Mouse (Mus musculus): ENCODE measurements at regions not wholly inside any gene's neighbourhood (a gene's known extent, or its start where the extent isn't known, plus 50 kb on each side); places are given as distances from the start of the nearest gene placed in this dataset.
A peak's percentile ranks its signal among the peaks of the same experiment; 100 is the strongest.

DNA sequence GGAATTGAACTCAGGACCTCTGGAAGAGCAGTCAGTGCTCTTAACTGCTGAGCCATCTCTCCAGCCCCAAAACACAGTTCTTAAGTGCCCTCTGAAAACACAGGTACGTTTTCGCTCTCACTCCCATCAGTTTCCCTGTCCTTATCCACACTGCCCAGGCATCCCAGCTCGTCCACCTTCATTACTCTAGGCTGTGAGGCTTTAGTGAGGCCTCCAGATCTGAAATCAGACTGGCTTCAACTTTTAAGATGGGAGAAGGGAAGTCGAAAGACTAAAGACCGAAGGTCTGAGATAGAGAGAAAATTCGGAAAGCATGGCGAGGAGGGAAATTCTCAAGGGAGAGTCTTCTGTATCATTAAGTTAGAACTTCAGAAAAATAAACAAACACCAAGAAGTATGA lies 54.8 kb upstream of the Tet2 start:
- H3K4me3 ChIP-seq: no peak overlapping the region
- no peak for DNase-seq (ENCODE audit: low spot score)
- H3K27ac ChIP-seq (replicated peaks): 0 out of 2 replicates have a peak overlapping the region, but pooled peaks have one; percentile 79
- no peaks in the 10 kb centered on the region for H3K27me3 ChIP-seq (replicated peaks; ENCODE audit: low read depth, poor library complexity, severe bottlenecking)
- peaks cover 16% of the 10 kb centered on the region for H3K4me1 ChIP-seq
- H3K9me3 ChIP-seq: no peaks in the 10 kb centered on the region
- WGBS: 89% methylated on average over 7 of the region's 7 CpGs
- H3K36me3 ChIP-seq (replicated peaks): no peaks in the 10 kb centered on the region

DNA sequence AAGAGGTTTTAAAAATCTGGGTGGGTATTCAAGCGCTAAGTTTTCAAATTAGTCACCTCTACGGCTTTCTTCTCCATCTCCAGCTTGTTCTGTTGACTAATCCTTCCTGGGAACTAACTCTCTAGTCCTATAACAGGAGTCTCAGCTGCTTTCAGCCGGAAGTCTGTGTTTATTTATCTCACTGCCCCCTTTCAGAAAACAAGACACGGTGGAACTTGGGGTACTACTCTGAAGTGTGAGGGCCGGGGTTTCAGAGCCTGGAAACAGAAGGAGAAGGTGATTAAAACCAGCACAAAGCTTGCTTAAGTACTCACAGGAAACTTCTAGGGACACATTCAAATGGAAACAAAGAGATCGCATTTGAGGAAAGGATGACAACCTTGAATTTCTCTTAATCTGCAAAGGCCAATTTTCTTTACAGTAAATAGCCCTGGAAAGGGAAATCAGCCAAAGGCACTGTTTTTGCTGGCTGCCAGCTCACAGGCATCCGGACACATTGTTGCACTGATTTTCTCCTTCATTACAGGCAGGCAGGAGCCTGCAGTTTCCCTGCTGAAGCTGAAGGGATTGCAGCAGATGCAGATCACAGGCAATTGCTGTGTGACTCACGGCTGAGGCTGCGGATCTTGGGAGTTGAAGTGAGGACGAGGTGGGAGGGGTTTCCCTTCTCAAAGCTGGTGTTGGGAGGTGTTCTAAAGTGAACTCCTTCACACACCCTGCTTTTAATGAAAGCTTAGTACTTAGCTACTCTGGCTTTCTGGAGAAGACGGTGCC lies 55.7 kb upstream of the Tet2 start:
- DNase-seq (ENCODE audit: low spot score): peak; percentile 54
- Histone ChIP-seq H3K27me3 (replicated peaks; ENCODE audit: low read depth, poor library complexity, severe bottlenecking) (no peaks in the 10 kb centered on the region), H3K27ac (replicated peaks) (peak overlapping the region; percentile 79), H3K4me1 (peaks cover 16% of the 10 kb centered on the region), H3K4me3 (0 out of 2 replicates have a peak overlapping the region, but pooled peaks have one; percentile 14), H3K9me3 (no peaks in the 10 kb centered on the region), H3K36me3 (replicated peaks) (no peaks in the 10 kb centered on the region)
- WGBS: 16% methylated on average over 11 of the region's 11 CpGs

DNA sequence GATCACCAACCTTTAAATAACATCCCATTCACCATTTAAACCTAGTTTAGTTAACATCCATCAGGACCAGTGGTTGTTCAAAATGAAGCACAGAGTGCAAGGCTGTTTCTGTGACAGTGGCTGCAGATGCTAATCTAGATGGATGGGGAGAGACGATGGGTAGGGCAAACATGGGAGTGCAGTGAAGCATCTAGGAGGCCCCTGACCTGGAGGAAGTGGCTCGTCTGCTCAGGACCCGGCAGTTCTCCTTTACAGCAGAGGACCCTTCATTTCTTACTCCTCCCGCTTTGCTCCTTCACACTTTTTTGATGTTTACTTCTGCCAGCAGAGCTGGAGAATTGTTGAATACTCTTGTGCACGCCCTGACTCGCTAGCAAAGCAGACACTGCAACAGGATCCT lies 60.5 kb upstream of the Tet2 start:
- no peaks in the 10 kb centered on the region for H3K27me3 ChIP-seq (replicated peaks; ENCODE audit: low read depth, poor library complexity, severe bottlenecking)
- H3K36me3 ChIP-seq (replicated peaks): no peaks in the 10 kb centered on the region
- no peak overlapping the region for H3K4me3 ChIP-seq
- no peak for DNase-seq (ENCODE audit: low spot score)
- no peak overlapping the region for H3K27ac ChIP-seq (replicated peaks)
- no peaks in the 10 kb centered on the region for H3K9me3 ChIP-seq
- 88% methylated on average over 6 of the region's 6 CpGs for WGBS
- peaks cover 10% of the 10 kb centered on the region for H3K4me1 ChIP-seq

DNA sequence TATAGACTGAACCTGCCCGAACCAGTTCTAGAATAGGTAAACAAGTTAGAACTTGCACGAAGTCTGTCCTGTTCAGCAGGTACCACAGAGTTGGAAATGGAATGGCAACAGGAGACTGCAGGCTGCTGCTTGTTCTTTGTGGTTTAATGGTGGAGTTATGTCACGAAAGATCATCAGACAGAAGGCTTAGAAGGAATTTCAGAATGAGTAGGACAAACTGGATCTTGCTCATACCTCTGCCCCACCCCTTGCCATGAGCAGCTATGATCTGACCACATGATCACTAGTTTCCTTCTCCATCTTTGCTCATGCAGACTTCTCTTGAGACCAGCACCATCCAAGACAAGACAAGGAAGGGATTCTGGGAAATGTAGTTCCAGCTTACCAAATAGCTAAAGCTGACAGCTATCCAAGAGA lies 63.9 kb upstream of the Tet2 start:
- H3K27me3 ChIP-seq (replicated peaks; ENCODE audit: low read depth, poor library complexity, severe bottlenecking): no peaks in the 10 kb centered on the region
- no peaks in the 10 kb centered on the region for H3K4me1 ChIP-seq
- no peaks in the 10 kb centered on the region for H3K9me3 ChIP-seq
- H3K4me3 ChIP-seq: no peak overlapping the region
- H3K36me3 ChIP-seq (replicated peaks): no peaks in the 10 kb centered on the region
- H3K27ac ChIP-seq (replicated peaks): no peak overlapping the region
- 87% methylated on average over 3 of the region's 3 CpGs for WGBS
- no peak for DNase-seq (ENCODE audit: low spot score)

DNA sequence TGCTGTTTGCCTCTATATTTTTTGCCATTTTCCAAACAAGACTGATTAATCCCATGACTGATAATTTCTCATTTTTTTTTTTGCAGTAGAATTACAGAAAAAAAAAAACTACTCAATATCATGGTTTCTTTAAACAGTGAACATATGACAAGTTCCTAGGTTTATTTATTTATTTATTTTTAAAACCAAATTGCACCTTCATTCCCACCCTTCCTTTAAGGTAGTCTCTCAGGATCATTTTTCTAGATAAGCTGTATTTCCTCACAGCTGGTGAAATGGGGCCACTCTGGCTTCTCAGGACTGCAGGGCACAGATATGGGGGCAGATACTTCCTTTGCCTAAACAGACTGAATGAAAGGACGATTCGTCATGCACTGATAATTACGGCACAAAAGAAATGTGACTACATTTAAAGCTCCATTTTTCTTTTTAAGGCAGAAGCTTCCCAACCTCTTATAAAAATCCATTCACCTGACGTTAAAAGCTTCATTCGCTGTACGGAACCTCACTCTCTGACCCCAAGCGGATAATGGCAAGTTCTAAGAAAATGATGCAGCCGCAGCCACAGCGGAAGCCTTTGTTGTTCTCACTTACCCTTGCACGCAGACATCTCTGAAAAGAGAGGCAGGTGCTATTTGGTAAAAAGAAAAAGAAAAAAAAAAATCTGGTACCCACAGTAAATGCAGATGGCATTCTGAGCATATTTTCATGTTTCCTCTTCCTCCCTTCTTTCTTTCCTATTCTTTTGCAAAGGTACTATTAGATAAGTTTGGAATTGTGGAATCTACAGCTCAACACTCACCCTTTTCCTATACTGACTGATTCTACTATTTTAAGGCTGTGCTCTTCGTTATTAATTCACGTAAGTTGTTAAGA lies 69.1 kb upstream of the Tet2 start:
- no peaks in the 10 kb centered on the region for H3K27me3 ChIP-seq (replicated peaks; ENCODE audit: low read depth, poor library complexity, severe bottlenecking)
- no peak overlapping the region for H3K27ac ChIP-seq (replicated peaks)
- no peak overlapping the region for H3K4me3 ChIP-seq
- 55% methylated on average over 12 of the region's 12 CpGs for whole genome bisulfite sequencing
- peaks cover 5% of the 10 kb centered on the region for H3K4me1 ChIP-seq
- no peaks in the 10 kb centered on the region for H3K36me3 ChIP-seq (replicated peaks)
- H3K9me3 ChIP-seq: no peaks in the 10 kb centered on the region
- DNase-seq (ENCODE audit: low spot score): no peak

DNA sequence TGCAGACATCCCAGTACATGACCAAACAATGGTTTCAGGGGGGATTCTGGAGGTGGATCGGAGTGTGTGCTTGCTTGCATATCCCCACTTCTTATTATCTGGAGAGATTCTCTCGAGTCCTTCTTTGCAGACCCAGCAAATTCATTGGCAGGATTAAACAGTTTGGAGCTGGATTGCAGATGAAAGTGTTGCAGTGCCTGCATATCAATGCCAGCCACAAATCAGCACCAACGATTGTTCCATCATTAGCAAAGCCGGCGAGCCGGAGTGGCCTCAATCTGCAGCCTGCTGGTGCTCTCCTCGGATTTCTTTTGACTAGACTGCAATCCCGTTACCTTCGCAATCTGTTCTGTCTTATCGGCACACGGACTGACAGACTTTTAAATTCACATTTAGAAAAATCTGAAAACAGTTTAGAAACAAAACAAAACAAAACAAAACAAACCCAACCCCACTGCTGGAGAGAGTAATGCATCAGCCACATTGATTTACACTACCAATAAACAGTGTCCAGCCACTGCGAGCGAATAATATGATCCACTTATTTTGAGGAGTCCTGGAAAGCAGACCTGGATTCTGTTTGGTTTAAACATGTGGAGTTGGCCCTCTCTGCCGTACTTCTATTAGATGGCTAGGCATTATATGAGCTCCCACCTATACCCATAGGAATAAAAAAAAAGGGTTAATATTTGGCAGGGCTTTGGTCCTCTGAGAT lies 69.9 kb upstream of the Tet2 start:
- H3K4me3 ChIP-seq: no peak overlapping the region
- DNase-seq (ENCODE audit: low spot score): peak; percentile 11
- H3K27ac ChIP-seq (replicated peaks): no peak overlapping the region
- no peaks in the 10 kb centered on the region for H3K9me3 ChIP-seq
- H3K4me1 ChIP-seq: peaks cover 5% of the 10 kb centered on the region
- no peaks in the 10 kb centered on the region for H3K36me3 ChIP-seq (replicated peaks)
- no peaks in the 10 kb centered on the region for H3K27me3 ChIP-seq (replicated peaks; ENCODE audit: low read depth, poor library complexity, severe bottlenecking)
- 55% methylated on average over 14 of the region's 14 CpGs for WGBS

DNA sequence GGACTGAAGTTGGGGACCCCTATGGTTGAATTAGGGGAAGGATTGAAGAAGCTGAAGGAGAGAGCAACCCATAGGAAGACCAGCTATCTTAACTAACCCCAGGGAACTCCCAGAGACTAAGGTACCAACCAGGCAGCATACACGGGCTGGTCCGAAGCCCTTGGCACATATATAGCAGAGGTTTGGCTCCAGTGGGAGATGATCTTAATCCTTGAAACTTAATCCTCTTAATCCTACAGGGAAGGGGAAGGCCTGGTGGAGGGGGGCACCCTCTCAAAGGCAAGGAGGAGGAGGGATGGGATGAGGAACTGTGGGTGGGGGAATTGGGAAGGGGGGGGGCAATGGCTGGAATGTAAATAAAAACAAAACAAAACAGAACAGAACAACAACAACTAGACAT lies 72.1 kb upstream of the Tet2 start:
- 65% methylated on average over 2 of the region's 2 CpGs for WGBS
- no peak for DNase-seq (ENCODE audit: low spot score)
- Histone ChIP-seq H3K27ac (replicated peaks) (no peak overlapping the region), H3K36me3 (replicated peaks) (no peaks in the 10 kb centered on the region), H3K27me3 (replicated peaks; ENCODE audit: low read depth, poor library complexity, severe bottlenecking) (no peaks in the 10 kb centered on the region), H3K4me3 (no peak overlapping the region), H3K9me3 (no peaks in the 10 kb centered on the region), H3K4me1 (peaks cover 5% of the 10 kb centered on the region)

DNA sequence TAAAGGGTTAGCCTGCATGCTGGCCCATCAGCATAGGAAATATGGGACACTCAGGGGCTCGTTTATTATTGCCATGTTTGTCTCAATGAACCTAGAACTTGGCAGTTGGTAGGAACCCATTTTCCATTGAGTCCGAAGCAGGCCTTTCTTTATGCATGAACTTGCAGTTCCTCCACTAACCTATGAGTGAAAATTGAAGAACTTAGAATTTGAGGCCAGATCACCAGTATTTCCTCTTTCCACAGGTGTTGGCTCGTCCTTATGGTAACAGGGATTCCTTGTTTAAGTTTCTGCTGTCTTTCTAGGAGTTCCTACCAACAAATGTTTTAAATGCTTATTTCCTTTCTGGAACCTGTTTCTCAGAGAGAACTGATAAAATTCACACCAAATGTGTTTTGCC lies 73.6 kb upstream of the Tet2 start:
- 92% methylated on average over 3 of the region's 3 CpGs for WGBS
- no peak overlapping the region for H3K4me3 ChIP-seq
- no peak overlapping the region for H3K27ac ChIP-seq (replicated peaks)
- no peak for DNase-seq (ENCODE audit: low spot score)
- no peaks in the 10 kb centered on the region for H3K27me3 ChIP-seq (replicated peaks; ENCODE audit: low read depth, poor library complexity, severe bottlenecking)
- no peaks in the 10 kb centered on the region for H3K9me3 ChIP-seq
- H3K4me1 ChIP-seq: peaks cover 5% of the 10 kb centered on the region
- H3K36me3 ChIP-seq (replicated peaks): no peaks in the 10 kb centered on the region

DNA sequence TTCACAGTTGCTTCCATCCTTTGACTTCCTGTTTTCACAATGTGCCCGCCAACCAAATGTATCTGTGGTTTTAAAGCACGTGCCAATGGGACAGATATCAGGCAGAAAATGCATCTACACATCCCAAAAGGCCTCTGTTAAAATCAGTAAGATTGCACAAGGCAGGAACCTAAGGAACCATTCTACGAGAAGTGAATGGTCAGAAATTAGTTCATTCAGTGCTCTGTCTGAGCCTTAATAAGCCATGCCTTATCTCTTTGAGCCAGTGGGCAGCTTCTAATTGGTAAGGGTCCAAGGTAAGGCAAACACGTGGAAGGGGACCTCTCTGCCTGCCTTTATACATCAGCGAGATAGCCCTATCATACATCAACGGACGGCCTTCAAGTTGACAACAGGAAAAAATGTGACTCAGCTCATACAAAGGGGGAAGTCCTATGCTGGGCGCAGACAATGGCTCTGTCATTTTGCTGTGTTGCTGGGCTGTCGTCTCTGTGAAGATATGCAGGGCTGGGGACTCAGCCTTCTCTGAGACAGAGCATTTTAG lies 78.3 kb upstream of the Tet2 start:
- 76% methylated on average over 9 of the region's 9 CpGs for WGBS
- Histone ChIP-seq H3K4me3 (no peak overlapping the region), H3K4me1 (no peaks in the 10 kb centered on the region)

DNA sequence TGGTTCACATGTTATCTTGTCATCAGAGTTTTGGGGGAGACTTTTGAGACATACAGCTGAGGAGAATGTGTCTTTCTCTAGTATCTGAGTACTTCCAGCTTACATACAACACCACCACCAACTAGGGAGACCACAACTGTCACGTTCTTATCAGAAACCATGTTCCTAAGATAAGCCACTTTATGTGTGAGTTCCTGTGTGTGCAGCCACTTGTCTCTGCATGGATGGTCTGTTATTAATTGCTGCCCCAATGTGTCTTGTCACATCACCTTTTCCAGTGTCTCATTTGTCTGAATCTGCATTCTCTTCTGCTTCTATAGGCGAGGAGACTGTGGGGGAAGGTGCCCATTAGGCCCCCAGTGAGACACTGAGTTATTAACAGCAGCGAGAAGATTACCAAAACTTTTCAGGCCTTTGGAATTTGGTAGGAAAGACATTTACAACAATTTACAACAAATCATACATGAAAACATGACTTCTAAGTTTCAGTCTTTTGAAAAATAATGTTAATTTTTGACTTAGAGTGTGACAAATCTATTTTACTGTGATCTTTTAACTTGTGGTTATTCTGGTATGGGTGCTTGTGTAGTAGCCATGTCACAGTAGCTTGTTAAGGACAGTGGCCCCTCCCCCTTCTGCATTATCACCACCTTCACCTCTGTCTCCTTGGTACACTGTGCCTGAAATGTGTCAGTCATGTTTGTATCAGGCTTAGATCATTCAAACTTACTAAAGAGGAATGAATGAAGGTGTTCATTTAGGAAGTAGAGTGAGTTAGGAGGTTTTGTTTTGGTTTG lies 79.3 kb upstream of the Tet2 start:
- WGBS: 81% methylated on average over 3 of the region's 3 CpGs
- H3K9me3 ChIP-seq: no peaks in the 10 kb centered on the region

More for the DNA sequence above, 78.3 kb upstream of the Tet2 start:
- Histone ChIP-seq H3K36me3 (replicated peaks) (no peaks in the 10 kb centered on the region), H3K27me3 (replicated peaks; ENCODE audit: low read depth, poor library complexity, severe bottlenecking) (no peaks in the 10 kb centered on the region), H3K9me3 (no peaks in the 10 kb centered on the region), H3K27ac (replicated peaks) (no peak overlapping the region)
- DNase-seq (ENCODE audit: low spot score): no peak

DNA sequence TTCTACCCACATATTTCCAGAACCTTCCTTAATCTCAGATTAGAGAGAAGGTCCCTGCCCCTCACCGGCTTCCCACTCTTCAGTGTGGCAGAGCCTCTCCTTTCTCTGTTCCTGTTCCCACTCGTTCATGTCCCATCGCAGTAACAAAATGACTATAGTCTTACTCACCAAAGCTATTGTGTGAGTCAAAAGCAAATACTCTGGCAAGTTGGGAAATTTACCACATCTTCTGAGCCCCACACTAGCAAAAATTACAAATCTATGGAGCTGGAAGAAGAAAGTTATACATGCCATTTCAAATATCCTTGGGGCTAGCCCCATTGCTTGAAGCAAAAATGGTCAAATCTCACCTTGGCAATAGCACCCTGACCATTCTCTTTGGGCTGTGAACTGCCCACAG lies 80.1 kb upstream of the Tet2 start:
- no peak for DNase-seq (ENCODE audit: low spot score)
- Histone ChIP-seq H3K36me3 (replicated peaks) (no peaks in the 10 kb centered on the region), H3K9me3 (no peaks in the 10 kb centered on the region), H3K4me1 (no peaks in the 10 kb centered on the region), H3K4me3 (no peak overlapping the region), H3K27ac (replicated peaks) (no peak overlapping the region), H3K27me3 (replicated peaks; ENCODE audit: low read depth, poor library complexity, severe bottlenecking) (no peaks in the 10 kb centered on the region)
- WGBS: 94% methylated on average over 3 of the region's 3 CpGs

More for the DNA sequence above, 79.3 kb upstream of the Tet2 start:
- no peaks in the 10 kb centered on the region for H3K27me3 ChIP-seq (replicated peaks; ENCODE audit: low read depth, poor library complexity, severe bottlenecking)
- H3K27ac ChIP-seq (replicated peaks): no peak overlapping the region
- no peaks in the 10 kb centered on the region for H3K36me3 ChIP-seq (replicated peaks)
- no peak overlapping the region for H3K4me3 ChIP-seq
- no peak for DNase-seq (ENCODE audit: low spot score)
- no peaks in the 10 kb centered on the region for H3K4me1 ChIP-seq

DNA sequence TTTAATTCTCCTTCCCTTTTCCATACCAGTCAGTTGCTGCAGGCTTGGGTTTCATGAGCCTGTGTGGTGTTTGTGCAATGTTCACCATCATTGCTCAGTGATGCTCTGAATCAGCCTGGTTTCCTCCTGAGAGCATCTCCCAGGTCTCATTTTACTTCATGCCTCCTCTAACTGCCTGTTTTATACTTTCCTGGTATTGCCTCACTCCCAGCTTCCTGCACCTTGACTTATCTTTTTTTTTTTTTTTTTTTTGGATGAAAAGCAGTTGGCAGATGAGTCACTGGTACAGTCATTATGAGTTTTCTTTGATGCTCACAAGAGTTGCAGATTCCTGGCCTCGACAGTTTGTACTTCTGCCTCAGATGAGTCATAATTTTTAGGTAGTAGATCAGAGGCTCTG lies 81.5 kb upstream of the Tet2 start:
- Histone ChIP-seq H3K4me1 (no peaks in the 10 kb centered on the region), H3K27me3 (replicated peaks; ENCODE audit: low read depth, poor library complexity, severe bottlenecking) (no peaks in the 10 kb centered on the region), H3K27ac (replicated peaks) (no peak overlapping the region), H3K36me3 (replicated peaks) (no peaks in the 10 kb centered on the region), H3K4me3 (no peak overlapping the region), H3K9me3 (no peaks in the 10 kb centered on the region)
- 85% methylated on average over 1 of the region's 1 CpGs for WGBS
- DNase-seq (ENCODE audit: low spot score): no peak
